Mouse (Mus musculus) neural tube, embryonic 11.5 days (tissue): ENCODE results near the gene Slc35e2. TPM values are rescaled to one million over a fixed set of nuclear protein-coding genes. Genes with fewer than 3 reads are reported as not detected.

ENCODE experiments used
- ATAC-seq: fragments of 200-750 bp; cut with Nextera tagmentation; 2 replicates; pipeline ENCODE4 v1.8.0; 2017; ENCODE audit warnings: moderate number of reproducible peaks, mild to moderate bottlenecking, moderate TSS enrichment, moderate library complexity; ENCODE audit not compliant: insufficient read depth, low FRiP score, low TSS enrichment
- DNase-seq: peaks from one replicate; pipeline ENCODE4 v3.0.0-alpha.2; 2015; ENCODE audit warnings: low spot score
- H3K27ac ChIP-seq: fragments of 300-500 bp; sonication (generic); 2 replicates; pipeline ENCODE4 v1.5.1; 2014; ENCODE audit warnings: low read depth, mild to moderate bottlenecking, low read length
- H3K27me3 ChIP-seq: fragments of 300-500 bp; sonication (generic); 2 replicates; pipeline ENCODE4 v1.6.1; 2014; ENCODE audit warnings: mild to moderate bottlenecking, low read length, mixed read lengths; ENCODE audit not compliant: control insufficient read depth, insufficient read depth
- H3K36me3 ChIP-seq: fragments of 300-500 bp; sonication (generic); 2 replicates; pipeline ENCODE4 v1.6.1; 2014; ENCODE audit warnings: mild to moderate bottlenecking, low read length, moderate library complexity, mixed read lengths; ENCODE audit not compliant: control insufficient read depth, insufficient read depth
- H3K4me1 ChIP-seq: fragments of 300-500 bp; sonication (generic); 2 replicates; pipeline ENCODE4 v1.6.1; 2014; ENCODE audit warnings: low read length, mixed read lengths; ENCODE audit not compliant: control insufficient read depth, insufficient read depth
- H3K4me2 ChIP-seq: fragments of 300-500 bp; sonication (generic); 2 replicates; pipeline ENCODE4 v1.6.1; 2014; ENCODE audit warnings: low read depth, mild to moderate bottlenecking, moderate library complexity
- H3K4me3 ChIP-seq: fragments of 300-500 bp; sonication (generic); 2 replicates; pipeline ENCODE4 v1.5.1; 2014; ENCODE audit warnings: low read depth, low read length
- H3K9ac ChIP-seq: fragments of 300-500 bp; sonication (generic); 2 replicates; pipeline ENCODE4 v1.6.1; 2014; ENCODE audit warnings: mild to moderate bottlenecking, low read length
- H3K9me3 ChIP-seq: fragments of 300-500 bp; sonication (generic); 2 replicates; pipeline ENCODE4 v1.6.1; 2016; ENCODE audit warnings: low read length; ENCODE audit not compliant: control insufficient read depth
- WGBS: fragments of 180-500 bp; shearing (Covaris S2); extraction: QIAGEN DNeasy Blood & Tissue Kit; methylation state at CpG from one replicate; pipeline ENCODE4 v1.1.7; 2014; 5-methylcytosine and 5-hydroxymethylcytosine counted together
- polyA plus RNA-seq: library from polyadenylated mRNA; unstranded; fragments of >200 nt; fragmentation: Nextera tagmentation; extraction: Ambion mirVana; gene quantifications from 2 replicates; pipeline ENCODE4 v1.2.1, GENCODE M21; 2014

Slc35e2 gene
- polyA plus RNA-seq, 1 experiment from 2014 or later, result 18.7 TPM

- Histone ChIP-seq H3K27me3 (no peaks in the 10 kb centered on the region), H3K4me1 (no peaks in the 10 kb centered on the region), H3K4me2 (no peak overlapping the region), H3K9ac (no peak overlapping the region), H3K36me3 (peaks cover 12% of the 10 kb centered on the region), H3K4me3 (no peak overlapping the region), H3K27ac (no peak overlapping the region), H3K9me3 (no peaks in the 10 kb centered on the region)
- 94% methylated on average over 5 of the region's 5 CpGs for WGBS
- ATAC-seq, result no peak
- DNase-seq, result no peak
Observed at GRCm38 (mm10) chr4:155589356-155589755, 11.9 kb upstream of the Slc35e2 start.

DNA sequence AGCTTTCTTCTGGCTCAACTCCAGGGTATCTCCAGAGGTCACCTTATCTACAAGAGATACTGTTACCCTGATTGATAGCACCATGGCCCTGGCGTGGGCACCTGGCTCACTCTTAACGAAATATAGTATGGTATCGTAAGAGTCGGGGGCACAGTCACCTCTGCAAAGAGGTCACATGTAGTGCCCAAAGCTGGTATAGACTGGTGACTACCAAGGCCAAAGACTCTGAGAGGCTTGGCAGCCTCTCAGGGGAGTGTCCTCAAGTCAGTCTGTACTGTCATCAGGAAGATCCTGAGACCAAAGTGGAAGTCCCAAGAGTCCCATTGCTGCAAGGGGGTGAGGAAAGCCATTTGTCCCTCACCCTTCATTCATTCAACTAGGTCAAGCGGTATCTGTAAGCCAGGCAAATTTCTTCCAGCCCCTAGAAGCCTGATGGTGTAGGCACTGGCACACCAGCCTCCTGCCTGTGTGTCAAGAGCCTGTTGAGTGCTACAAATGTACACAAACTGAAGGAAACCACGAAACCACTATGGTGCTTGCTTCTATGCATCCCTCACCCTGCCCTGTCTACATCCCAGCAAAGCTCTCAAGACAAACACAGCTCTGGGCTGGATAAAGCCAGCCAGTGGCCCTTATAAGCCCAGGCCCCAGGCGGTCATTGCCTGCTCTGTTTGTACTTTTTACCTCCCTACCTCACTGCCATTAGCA lies 10.1 kb upstream of the Slc35e2 start:
- H3K36me3 ChIP-seq, result peaks cover 4% of the 10 kb centered on the region; the same call in 1 of the 2 replicates
- WGBS, result 90% methylated on average over 7 of the region's 7 CpGs
- no peaks in the 10 kb centered on the region for H3K4me1 ChIP-seq
- H3K4me3 ChIP-seq, result no peak overlapping the region
- no peak overlapping the region for H3K27ac ChIP-seq
- H3K9me3 ChIP-seq, result no peaks in the 10 kb centered on the region
- no peaks in the 10 kb centered on the region for H3K27me3 ChIP-seq
- no peak overlapping the region for H3K4me2 ChIP-seq
- DNase-seq (no peak), ATAC-seq (no peak)
- no peak overlapping the region for H3K9ac ChIP-seq

- Histone ChIP-seq H3K4me1 (no peaks in the 10 kb centered on the region), H3K36me3 (no peaks in the 10 kb centered on the region), H3K27ac (no peak overlapping the region), H3K27me3 (no peaks in the 10 kb centered on the region), H3K4me2 (no peak overlapping the region), H3K9ac (no peak overlapping the region), H3K9me3 (no peaks in the 10 kb centered on the region), H3K4me3 (no peak overlapping the region)
- no peak for ATAC-seq
- DNase-seq, result no peak
- 79% methylated on average over 1 of the region's 1 CpGs for WGBS
Observed at GRCm38 (mm10) chr4:155593780-155594179, 7.4 kb upstream of the Slc35e2 start.

GRCm38 (mm10) chr4:155595777-155596176 lies 5.4 kb upstream of the Slc35e2 start:
- ATAC-seq, result no peak
- no peak overlapping the region for H3K4me3 ChIP-seq
- H3K27ac ChIP-seq, result no peak overlapping the region

DNA sequence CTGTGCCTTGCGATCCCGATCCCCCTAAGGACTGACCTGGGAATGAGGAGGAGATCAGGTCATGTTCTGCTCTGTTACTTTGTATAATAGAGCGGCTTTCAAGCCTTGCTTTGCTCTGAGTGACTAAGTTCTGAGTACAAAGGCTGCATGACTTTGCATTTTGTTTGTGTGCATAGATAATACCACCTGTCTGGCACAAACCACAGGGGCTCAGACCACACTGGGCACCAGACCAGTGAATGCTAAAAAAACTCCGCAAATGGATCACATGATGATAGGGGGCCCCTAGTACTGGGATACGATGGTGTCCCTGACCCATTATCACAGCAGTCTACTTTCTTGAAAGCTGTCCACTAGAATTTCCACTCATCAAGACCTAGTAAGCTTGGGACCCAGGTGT lies 4.6 kb upstream of the Slc35e2 start:
- no peak overlapping the region for H3K4me3 ChIP-seq
- no peak overlapping the region for H3K27ac ChIP-seq
- H3K4me2 ChIP-seq, result no peak overlapping the region
- DNase-seq, result no peak
- H3K36me3 ChIP-seq, result no peaks in the 10 kb centered on the region
- 87% methylated on average over 5 of the region's 5 CpGs for WGBS
- no peaks in the 10 kb centered on the region for H3K27me3 ChIP-seq
- no peak for ATAC-seq
- H3K9ac ChIP-seq, result no peak overlapping the region
- no peaks in the 10 kb centered on the region for H3K4me1 ChIP-seq
- no peaks in the 10 kb centered on the region for H3K9me3 ChIP-seq

More at GRCm38 (mm10) chr4:155595777-155596176, 5.4 kb upstream of the Slc35e2 start:
- Histone ChIP-seq H3K4me1 (no peaks in the 10 kb centered on the region), H3K9me3 (no peaks in the 10 kb centered on the region), H3K9ac (no peak overlapping the region), H3K27me3 (no peaks in the 10 kb centered on the region), H3K4me2 (no peak overlapping the region), H3K36me3 (no peaks in the 10 kb centered on the region)
- no peak for DNase-seq
- 94% methylated on average over 3 of the region's 3 CpGs for WGBS

DNA sequence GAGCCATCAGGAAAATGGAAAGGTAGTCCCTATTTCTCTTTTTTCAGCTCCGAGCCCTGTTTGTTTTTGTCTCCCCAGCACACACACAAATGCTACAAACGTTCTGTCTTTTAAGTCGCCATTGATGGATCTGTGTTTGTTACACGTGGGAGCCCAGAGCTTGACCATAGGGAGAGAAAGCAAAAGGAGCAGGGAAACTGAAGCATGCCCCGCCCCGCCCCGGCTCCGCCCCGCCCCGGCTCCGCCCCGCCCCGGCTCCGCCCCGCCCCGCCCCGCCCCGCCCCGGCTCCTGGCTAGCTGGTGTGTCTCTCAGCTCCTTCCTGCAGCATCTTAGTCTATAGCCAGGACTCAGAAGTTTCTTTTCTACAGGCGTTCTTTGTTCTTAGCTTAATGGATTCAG lies 2.7 kb upstream of the Slc35e2 start:
- H3K27me3 ChIP-seq, result no peaks in the 10 kb centered on the region
- no peak overlapping the region for H3K27ac ChIP-seq
- H3K9ac ChIP-seq, result no peak overlapping the region
- no peak overlapping the region for H3K4me3 ChIP-seq
- DNase-seq (no peak), ATAC-seq (no peak)
- no peaks in the 10 kb centered on the region for H3K9me3 ChIP-seq
- H3K4me2 ChIP-seq, result no peak overlapping the region
- H3K36me3 ChIP-seq, result no peaks in the 10 kb centered on the region
- H3K4me1 ChIP-seq, result peaks cover 6% of the 10 kb centered on the region; the same call in 1 of the 2 replicates
- WGBS, result 23% methylated on average over 14 of the region's 20 CpGs

- H3K36me3 ChIP-seq, result no peaks in the 10 kb centered on the region
- H3K9me3 ChIP-seq, result no peaks in the 10 kb centered on the region
- DNase-seq (no peak), ATAC-seq (no peak)
- H3K4me3 ChIP-seq, result peak overlapping the region; percentile 95
- peaks cover 6% of the 10 kb centered on the region; the same call in 1 of the 2 replicates for H3K4me1 ChIP-seq
- H3K27ac ChIP-seq, result peak overlapping the region; percentile 99
- H3K4me2 ChIP-seq, result peak overlapping the region; percentile 86
- no peaks in the 10 kb centered on the region for H3K27me3 ChIP-seq
- peak overlapping the region; percentile 98 for H3K9ac ChIP-seq
- 91% methylated on average over 10 of the region's 11 CpGs for WGBS
Observed at GRCm38 (mm10) chr4:155599901-155600825, 1.1 kb upstream of the Slc35e2 start.

- WGBS, result 2% methylated on average over 30 of the region's 31 CpGs
- no peaks in the 10 kb centered on the region for H3K9me3 ChIP-seq
- peak overlapping the region; percentile 95 for H3K4me3 ChIP-seq
- H3K9ac ChIP-seq, result peak overlapping the region; percentile 98
- H3K4me1 ChIP-seq, result peaks cover 6% of the 10 kb centered on the region; the same call in 1 of the 2 replicates
- peak overlapping the region; percentile 99 for H3K27ac ChIP-seq
- H3K4me2 ChIP-seq, result peak overlapping the region; percentile 86
- no peaks in the 10 kb centered on the region for H3K36me3 ChIP-seq
- no peak for ATAC-seq
- H3K27me3 ChIP-seq, result no peaks in the 10 kb centered on the region
- DNase-seq, result no peak
Observed at GRCm38 (mm10) chr4:155601997-155602456, 811 bp downstream of the Slc35e2 start.
